Mouse (Mus musculus): ENCODE data around the gene Ppp1r21. TPM values are rescaled to one million over a fixed set of nuclear protein-coding genes. Genes with fewer than 3 reads are reported as not detected.

Gene Ppp1r21
- total and polyA plus RNA-seq, 3 experiments, result 11.1 to 16.2 TPM; not detected in 1

DNA sequence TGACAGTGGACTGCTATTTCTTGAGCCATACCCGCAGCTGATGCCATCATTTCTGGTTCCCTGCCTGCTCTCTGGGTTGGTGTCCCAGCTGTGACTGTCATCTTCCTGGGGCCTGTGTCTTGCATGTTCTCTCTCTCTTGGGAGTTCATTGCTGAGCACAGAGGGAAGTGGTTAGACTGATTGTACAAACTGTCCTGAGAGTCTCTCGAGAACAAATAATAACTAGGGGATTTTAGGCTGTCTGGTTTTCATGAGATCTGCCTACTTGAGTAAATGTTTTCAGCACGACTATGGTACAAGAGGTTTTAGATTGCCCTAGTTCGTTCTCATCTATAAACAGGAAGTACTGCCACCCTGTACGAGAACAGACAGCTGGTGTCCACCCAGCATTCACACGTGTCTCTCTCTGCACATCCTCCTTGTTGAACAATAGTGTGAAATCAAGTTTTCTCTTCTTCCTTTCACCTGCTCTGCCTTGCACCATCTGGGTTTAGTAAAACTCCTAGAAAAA lies 51.6 kb downstream of the Ppp1r21 start:
- TF ChIP-seq TCF12 (IDR thresholded peaks at IDR 0.05; ENCODE audit: low read depth, low read length), result no peak
- TF ChIP-seq MYC (IDR thresholded peaks at IDR 0.05; ENCODE audit: low read depth, low read length), result no peak
- TF ChIP-seq GABPA (IDR thresholded peaks at IDR 0.05; ENCODE audit: low read depth, low read length), result no peak
- no peak for TF ChIP-seq CHD2 (IDR thresholded peaks at IDR 0.05; ENCODE audit: low read length)
- TF ChIP-seq ELF1 (IDR thresholded peaks at IDR 0.05; ENCODE audit: low read depth, low read length), result no peak
- no peak for TF ChIP-seq MAZ (IDR thresholded peaks at IDR 0.05; ENCODE audit: low read depth, low read length)
- TF ChIP-seq HCFC1 (IDR thresholded peaks at IDR 0.05; ENCODE audit: low read depth, low read length), result no peak
- no peak for TF ChIP-seq ZKSCAN1 (IDR thresholded peaks at IDR 0.05; ENCODE audit: low read depth, low read length)
- TF ChIP-seq EP300 (IDR thresholded peaks at IDR 0.05; ENCODE audit: low read depth in 1 of 2, low read length in 2 of 2), result no peak
- no peak for TF ChIP-seq NRF1 (IDR thresholded peaks at IDR 0.05; ENCODE audit: insufficient read depth, low read depth, low read length, poor library complexity, severe bottlenecking)
- no peak for TF ChIP-seq E2F4 (IDR thresholded peaks at IDR 0.05; ENCODE audit: borderline replicate concordance, low read depth, low read length)
- TF ChIP-seq UBTF (IDR thresholded peaks at IDR 0.05; ENCODE audit: borderline replicate concordance, insufficient read depth, low read depth, low read length), result no peak
- TF ChIP-seq SIN3A (IDR thresholded peaks at IDR 0.05; ENCODE audit: low read length), result no peak
- DNase-seq (ENCODE audit: low read depth, low spot score), result no peak
- Histone ChIP-seq H3K4me1 (ENCODE audit: control insufficient read depth in 1 of 2, insufficient read depth in 2 of 2, low read length in 2 of 2) (no peaks in the 10 kb centered on the region), H3K27ac (ENCODE audit: control insufficient read depth, low read depth, low read length) (no peak overlapping the region), H3K9ac (ENCODE audit: control insufficient read depth, low read depth, low read length, poor library complexity, severe bottlenecking) (no peak overlapping the region), H3K9me3 (replicated peaks; ENCODE audit: insufficient read depth, low read length) (no peaks in the 10 kb centered on the region), H3K27me3 (ENCODE audit: control insufficient read depth in 1 of 2, insufficient read depth in 2 of 2, low read length in 2 of 2) (no peaks in the 10 kb centered on the region), H3K36me3 (ENCODE audit: control insufficient read depth in 1 of 2, insufficient read depth in 2 of 2, low read length in 2 of 2) (peaks cover 0 to 5% of the 10 kb centered on the region in 2 experiments; a peak in 2 of 4 replicates), H3K79me2 (ENCODE audit: control insufficient read depth, insufficient read depth, low read length, poor library complexity) (no peaks in the 10 kb centered on the region), H3K4me3 (ENCODE audit: control insufficient read depth in 1 of 2, insufficient read depth in 1 of 2, low read depth in 2 of 2, low read length in 2 of 2) (no peak overlapping the region)

DNA sequence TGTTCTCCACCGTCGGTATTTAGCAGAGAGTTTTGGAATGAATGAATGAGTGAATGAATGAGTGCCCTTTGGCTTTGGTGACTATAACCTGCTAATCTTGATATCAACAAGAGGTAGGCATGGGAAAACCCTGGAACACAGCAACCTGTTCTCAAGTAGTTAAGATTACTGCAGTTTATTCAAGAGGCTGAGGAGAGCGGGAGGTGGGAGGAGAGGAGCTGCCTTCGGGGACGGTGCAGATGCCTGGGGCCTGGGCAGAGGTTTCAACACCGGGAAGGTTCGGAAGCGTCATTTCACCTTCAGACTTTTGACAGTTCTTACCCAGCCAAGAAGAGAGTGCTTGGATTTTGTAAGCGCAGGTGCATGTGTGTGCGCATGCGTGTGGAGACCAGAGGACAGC lies 53.1 kb downstream of the Ppp1r21 start:
- Histone ChIP-seq H3K9me3 (replicated peaks; ENCODE audit: insufficient read depth, low read length) (no peaks in the 10 kb centered on the region), H3K27ac (ENCODE audit: control insufficient read depth, low read depth, low read length) (no peak overlapping the region), H3K27me3 (ENCODE audit: control insufficient read depth in 1 of 2, insufficient read depth in 2 of 2, low read length in 2 of 2) (no peaks in the 10 kb centered on the region), H3K9ac (ENCODE audit: control insufficient read depth, low read depth, low read length, poor library complexity, severe bottlenecking) (no peak overlapping the region), H3K36me3 (ENCODE audit: control insufficient read depth in 1 of 2, insufficient read depth in 2 of 2, low read length in 2 of 2) (peaks cover 0 to 5% of the 10 kb centered on the region in 2 experiments; a peak in 2 of 4 replicates), H3K4me3 (ENCODE audit: control insufficient read depth in 1 of 2, insufficient read depth in 1 of 2, low read depth in 2 of 2, low read length in 2 of 2) (no peak overlapping the region), H3K79me2 (ENCODE audit: control insufficient read depth, insufficient read depth, low read length, poor library complexity) (no peaks in the 10 kb centered on the region), H3K4me1 (ENCODE audit: control insufficient read depth in 1 of 2, insufficient read depth in 2 of 2, low read length in 2 of 2) (no peaks in the 10 kb centered on the region)
- DNase-seq (ENCODE audit: low read depth, low spot score), result no peak
- TF ChIP-seq GATA1 (IDR thresholded peaks at IDR 0.05; ENCODE audit: low read depth, low read length) (no peak), NRF1 (IDR thresholded peaks at IDR 0.05; ENCODE audit: insufficient read depth, low read depth, low read length, poor library complexity, severe bottlenecking) (no peak), POLR2AphosphoS5 (IDR thresholded peaks at IDR 0.05; ENCODE audit: borderline replicate concordance, low read depth, low read length) (no peak), SMC3 (IDR thresholded peaks at IDR 0.05; ENCODE audit: low read depth, low read length) (no peak), GABPA (IDR thresholded peaks at IDR 0.05; ENCODE audit: low read depth, low read length) (no peak), RAD21 (IDR thresholded peaks at IDR 0.05; ENCODE audit: low read depth, low read length) (no peak), E2F4 (IDR thresholded peaks at IDR 0.05; ENCODE audit: borderline replicate concordance, low read depth, low read length) (no peak)

All from MEL (cell line).